Mouse (Mus musculus) heart, adult 2 months (tissue): Measurements from ENCODE around the gene Shroom3. TPM values are rescaled to one million over a fixed set of nuclear protein-coding genes. Genes with fewer than 3 reads are reported as not detected.

Experiments
- DNase-seq, 2 experiments: peaks; one replicate each; pipeline ENCODE4 v3.0.0; 2021
- H3K27ac ChIP-seq: fragments of 200-600 bp; 2 replicates; pipeline ENCODE4 v1.8.1; 2022
- H3K27me3 ChIP-seq: fragments of 200-500 bp; 2 replicates; pipeline ENCODE4 v1.6.1; 2012; ENCODE audit warnings: mild to moderate bottlenecking, low read length, inconsistent platforms, mixed read lengths; ENCODE audit not compliant: control insufficient read depth, insufficient read depth
- H3K36me3 ChIP-seq: fragments of 200-500 bp; 2 replicates; pipeline ENCODE4 v1.6.1; 2012; ENCODE audit warnings: low read length, inconsistent platforms; ENCODE audit not compliant: control insufficient read depth, insufficient read depth
- H3K4me1 ChIP-seq: fragments of 200-500 bp; 2 replicates; pipeline ENCODE4 v1.6.1; 2011; ENCODE audit warnings: low read length; ENCODE audit not compliant: control insufficient read depth, insufficient read depth
- H3K4me3 ChIP-seq: fragments of 200-600 bp; 2 replicates; pipeline ENCODE4 v1.8.1; 2022
- H3K79me2 ChIP-seq: fragments of 200-500 bp; replicated peaks from 2 replicates; pipeline ENCODE4 v1.6.1; 2012; ENCODE audit warnings: mild to moderate bottlenecking, inconsistent platforms, low read length, moderate library complexity, mixed read lengths; ENCODE audit not compliant: control insufficient read depth, insufficient read depth
- H3K9ac ChIP-seq: fragments of 200-500 bp; 2 replicates; pipeline ENCODE4 v1.6.1; 2012; ENCODE audit warnings: low read depth, mild to moderate bottlenecking, control low read depth, inconsistent platforms, low read length, mixed read lengths
- CTCF ChIP-seq: fragments of 200-600 bp; IDR thresholded peaks from 2 replicates; pipeline ENCODE4 v1.8.1; 2022; ENCODE audit warnings: antibody characterized with exemption, mild to moderate bottlenecking, moderate library complexity
- EP300 ChIP-seq: fragments of 200-500 bp; IDR thresholded peaks from 2 replicates; pipeline ENCODE4 v1.6.1; 2011; ENCODE audit warnings: low read depth, low read length, control low read depth; ENCODE audit not compliant: insufficient read depth
- POLR2A ChIP-seq: fragments of 200-500 bp; IDR thresholded peaks from 2 replicates; pipeline ENCODE4 v1.6.1; 2011; ENCODE audit warnings: mild to moderate bottlenecking, low read depth, low read length, control low read depth; ENCODE audit not compliant: insufficient read depth
- WGBS: fragments of 180-500 bp; shearing (Covaris S2); methylation state at CpG from one replicate; pipeline ENCODE4 v1.1.7; 2018; 5-methylcytosine and 5-hydroxymethylcytosine counted together
- intact Hi-C: fragments of 180-260 bp; cut with DNase I; formaldehyde crosslinking; loops from one replicate; pipeline ENCODE4 v1.15.1; 2025
- polyA plus RNA-seq: library from polyadenylated mRNA; depleted of rRNA; stranded (reverse); fragments of >200 nt; gene quantifications from 2 replicates; pipeline ENCODE4 v1.2.3, GENCODE M21; 2012
- total RNA-seq, 2 experiments: library from RNA; stranded (reverse); gene quantifications; 2 replicates each; pipeline ENCODE4 v1.2.3; 2021

Gene Shroom3
- total and polyA plus RNA-seq, 3 experiments = 32.8 to 38.5 (median 32.8) TPM

DNA sequence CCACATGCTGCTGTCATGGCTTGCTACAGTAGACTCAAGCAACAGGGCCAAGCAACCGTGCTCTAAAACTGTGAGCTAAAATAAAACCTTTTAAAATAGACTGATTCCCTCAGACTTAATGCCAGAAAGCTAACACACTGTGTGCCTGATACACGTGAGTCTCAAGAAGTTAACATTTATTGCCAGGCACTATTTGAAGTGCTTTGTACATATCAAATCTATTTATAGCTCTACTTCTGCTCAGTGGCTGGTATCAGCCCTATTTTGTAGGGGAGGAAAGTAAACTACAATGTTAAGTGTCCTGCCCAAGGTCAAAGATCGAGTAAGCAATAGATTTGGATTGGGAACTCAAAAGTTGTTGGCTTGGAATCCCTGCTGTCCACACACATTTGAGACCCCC lies 227.6 kb downstream of the Shroom3 start:
- Histone ChIP-seq H3K27ac (peak overlapping the region; percentile 59), H3K9ac (no peak overlapping the region), H3K36me3 (peaks cover 2% of the 10 kb centered on the region; the same call in 1 of the 2 replicates), H3K27me3 (no peaks in the 10 kb centered on the region), H3K4me3 (no peak overlapping the region), H3K79me2 (no peaks in the 10 kb centered on the region), H3K4me1 (peaks cover 3% of the 10 kb centered on the region)
- WGBS = 45% methylated on average over 3 of the region's 3 CpGs
- TF ChIP-seq CTCF = no peak
- no peak for TF ChIP-seq POLR2A
- TF ChIP-seq EP300 = no peak
- no peak for DNase-seq
- intact Hi-C loops = no loop called here

DNA sequence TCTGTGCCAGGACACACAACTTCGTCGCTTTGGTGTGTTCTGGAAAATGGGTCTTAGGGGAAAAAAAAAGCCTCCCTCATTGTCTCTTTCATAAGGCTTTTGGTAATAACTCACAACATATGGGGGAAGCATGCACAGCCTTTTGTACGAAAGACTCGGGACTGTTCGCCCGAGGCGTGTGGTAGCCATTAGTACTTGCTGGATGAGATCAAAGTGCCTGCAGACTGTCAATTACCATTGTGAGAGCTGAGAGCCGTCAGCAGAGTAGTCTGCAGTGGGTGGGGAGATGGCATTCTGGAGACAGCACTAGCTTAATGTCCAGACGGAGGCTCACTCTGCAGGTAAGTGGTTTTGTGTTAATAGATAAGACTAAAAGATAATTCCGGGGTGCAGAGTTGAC lies 232.2 kb downstream of the Shroom3 start:
- intact Hi-C loops = no loop called here
- Histone ChIP-seq H3K9ac (no peak overlapping the region), H3K27ac (no peak overlapping the region), H3K4me1 (no peaks in the 10 kb centered on the region; the same call in 1 of the 2 replicates), H3K27me3 (no peaks in the 10 kb centered on the region), H3K79me2 (no peaks in the 10 kb centered on the region), H3K4me3 (no peak overlapping the region), H3K36me3 (no peaks in the 10 kb centered on the region)
- TF ChIP-seq EP300 (no peak), POLR2A (no peak), CTCF (no peak)
- 75% methylated on average over 10 of the region's 10 CpGs for WGBS
- no peak for DNase-seq

- Histone ChIP-seq H3K36me3 (no peaks in the 10 kb centered on the region), H3K27ac (no peak overlapping the region), H3K27me3 (no peaks in the 10 kb centered on the region), H3K79me2 (no peaks in the 10 kb centered on the region), H3K4me3 (no peak overlapping the region), H3K9ac (no peak overlapping the region), H3K4me1 (no peaks in the 10 kb centered on the region; the same call in 1 of the 2 replicates)
- no peak for DNase-seq
- intact Hi-C loops = no loop called here
- TF ChIP-seq CTCF = no peak
- TF ChIP-seq EP300 = no peak
- TF ChIP-seq POLR2A = no peak
- 63% methylated on average over 6 of the region's 6 CpGs for WGBS
Observed at GRCm38 (mm10) chr5:92917755-92918154, 234.5 kb downstream of the Shroom3 start.

GRCm38 (mm10) chr5:92918170-92918569 lies 234.9 kb downstream of the Shroom3 start:
- no peak for TF ChIP-seq CTCF
- TF ChIP-seq POLR2A = no peak
- TF ChIP-seq EP300 = no peak
- no peak overlapping the region for H3K27ac ChIP-seq
- H3K4me1 ChIP-seq = no peaks in the 10 kb centered on the region; the same call in 1 of the 2 replicates
- no peak for DNase-seq
- no peaks in the 10 kb centered on the region for H3K36me3 ChIP-seq
- no peak overlapping the region for H3K4me3 ChIP-seq
- no peak overlapping the region for H3K9ac ChIP-seq
- intact Hi-C loops = no loop called here
- WGBS = 74% methylated on average over 10 of the region's 10 CpGs
- no peaks in the 10 kb centered on the region for H3K79me2 ChIP-seq
- H3K27me3 ChIP-seq = no peaks in the 10 kb centered on the region

- H3K27ac ChIP-seq = no peak overlapping the region
- H3K9ac ChIP-seq = no peak overlapping the region
- no peak for DNase-seq
- no peak overlapping the region for H3K4me3 ChIP-seq
- H3K79me2 ChIP-seq = no peaks in the 10 kb centered on the region
- no peaks in the 10 kb centered on the region for H3K27me3 ChIP-seq
- no peaks in the 10 kb centered on the region for H3K36me3 ChIP-seq
- TF ChIP-seq POLR2A (no peak), EP300 (no peak), CTCF (no peak)
- intact Hi-C loops = no loop called here
- WGBS = 46% methylated on average over 9 of the region's 9 CpGs
- H3K4me1 ChIP-seq = no peaks in the 10 kb centered on the region; the same call in 1 of the 2 replicates
Observed at GRCm38 (mm10) chr5:92918866-92919265, 235.6 kb downstream of the Shroom3 start.

DNA sequence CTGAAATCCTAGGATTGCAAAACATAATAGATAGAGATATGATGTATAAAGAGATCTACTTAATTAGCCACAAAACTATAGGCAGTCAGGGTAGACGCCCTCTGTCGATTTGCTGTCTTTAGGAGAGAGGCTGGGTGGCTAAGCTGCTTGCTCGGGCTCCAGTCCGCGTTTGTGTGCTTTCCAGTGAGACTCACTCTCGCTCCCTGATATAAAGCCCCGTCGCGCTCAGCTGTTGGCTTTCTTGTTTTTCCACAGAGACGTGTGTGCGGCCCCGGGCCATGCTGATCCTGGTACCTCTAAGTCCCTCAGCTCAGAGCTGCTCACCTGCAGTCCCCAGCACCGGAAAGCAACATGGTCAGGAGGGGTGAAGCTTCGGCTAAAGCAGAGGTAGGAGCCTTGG lies 236.2 kb downstream of the Shroom3 start:
- no peaks in the 10 kb centered on the region for H3K79me2 ChIP-seq
- TF ChIP-seq POLR2A (no peak), CTCF (no peak), EP300 (no peak)
- H3K36me3 ChIP-seq = no peaks in the 10 kb centered on the region
- 73% methylated on average over 14 of the region's 14 CpGs for WGBS
- H3K9ac ChIP-seq = no peak overlapping the region
- H3K4me1 ChIP-seq = no peaks in the 10 kb centered on the region; the same call in 1 of the 2 replicates
- no peak overlapping the region for H3K4me3 ChIP-seq
- no peaks in the 10 kb centered on the region for H3K27me3 ChIP-seq
- DNase-seq = no peak
- intact Hi-C loops = no loop called here
- no peak overlapping the region for H3K27ac ChIP-seq
